Mouse (Mus musculus) CD8-positive naive resting alpha-beta T cell, adult 2 months (primary cell): ENCODE data around the gene Olfr1013.

Experiments
- DNase-seq, 2 experiments: peaks; one replicate each; pipeline ENCODE4 v3.0.0; 2022; ENCODE audit warnings: low read depth in 2 of 2, low spot score in 2 of 2

The Olfr1013 gene

GRCm38 (mm10) chr2:85766798-85767197 is at the start of gene Olfr1013:
TSS of gene Olfr1013 (plus strand) at chr2:85767098.
- no peak for DNase-seq

GRCm38 (mm10) chr2:85725793-85726192 is 41.1 kb upstream of the Olfr1013 start:
- no peak for DNase-seq

- DNase-seq, result no peak
Observed at GRCm38 (mm10) chr2:85753822-85754221, 13.1 kb upstream of the Olfr1013 start.

DNA sequence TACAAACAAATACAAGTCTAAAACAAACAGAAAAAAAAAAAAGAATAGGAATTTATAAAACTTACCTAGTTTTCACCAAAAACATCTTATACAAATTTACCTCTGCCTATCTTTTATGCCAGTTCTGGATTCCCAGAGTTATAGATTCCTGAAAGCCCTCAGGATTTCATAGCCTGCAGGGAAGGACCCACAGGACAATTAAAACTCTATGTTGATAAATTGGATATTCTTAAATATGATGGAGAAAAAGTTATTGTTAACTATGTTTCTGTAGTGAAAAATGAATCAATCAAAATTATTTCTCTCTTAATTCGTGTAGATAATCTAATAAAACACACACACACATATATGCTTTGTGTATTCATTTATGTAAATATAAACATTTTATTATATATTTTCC is 4.2 kb upstream of the Olfr1013 start, which contains the start of gene Olfr1012:
TSS of gene Olfr1012 (minus strand) at position 101 of the 400 bp plus-strand sequence.
- DNase-seq, result no peak

DNA sequence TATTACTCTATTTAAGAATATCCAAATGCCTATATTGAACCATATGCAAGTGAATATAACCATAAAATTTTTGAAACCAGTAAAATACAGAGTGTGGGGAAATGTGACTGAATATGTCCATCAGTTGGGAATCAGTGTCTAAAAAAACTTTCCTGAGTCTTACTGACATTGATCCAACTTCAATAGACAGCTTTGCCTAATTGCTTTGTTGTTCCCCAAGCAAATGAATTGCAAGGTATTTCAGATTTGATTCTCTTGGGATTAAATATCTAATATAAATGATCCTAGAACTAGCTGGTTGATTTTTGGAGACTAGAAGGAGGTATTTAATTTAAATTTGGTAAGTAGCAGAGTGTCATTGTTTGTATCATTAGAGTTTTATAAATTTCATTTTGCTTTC is 5.5 kb downstream of the Olfr1013 start, which contains the start of gene Olfr1014:
TSS of gene Olfr1014 (plus strand) at position 301 of the 400 bp plus-strand sequence.
- DNase-seq, result no peak

DNA sequence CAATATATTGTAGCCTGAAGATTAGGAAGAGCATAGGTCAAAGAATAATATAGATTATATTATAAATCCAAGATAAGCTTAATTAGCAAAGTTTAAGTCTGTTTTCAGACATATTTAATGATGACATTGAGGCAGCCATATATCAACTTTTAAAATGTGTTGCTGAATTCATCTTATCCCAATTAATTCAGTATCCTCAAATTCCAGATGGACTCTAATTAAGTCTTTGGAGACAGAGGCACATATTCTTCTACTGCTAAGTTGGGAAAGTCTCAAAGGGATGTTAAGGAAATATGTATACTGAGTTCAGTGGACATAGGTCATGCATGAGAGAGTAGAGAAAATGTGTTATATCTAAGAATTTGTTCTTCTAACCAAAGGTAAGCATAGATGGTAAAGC is 14.8 kb downstream of the Olfr1013 start, which contains the start of gene Olfr1015:
TSS of gene Olfr1015 (plus strand) at position 301 of the 400 bp plus-strand sequence.
- DNase-seq, result no peak

DNA sequence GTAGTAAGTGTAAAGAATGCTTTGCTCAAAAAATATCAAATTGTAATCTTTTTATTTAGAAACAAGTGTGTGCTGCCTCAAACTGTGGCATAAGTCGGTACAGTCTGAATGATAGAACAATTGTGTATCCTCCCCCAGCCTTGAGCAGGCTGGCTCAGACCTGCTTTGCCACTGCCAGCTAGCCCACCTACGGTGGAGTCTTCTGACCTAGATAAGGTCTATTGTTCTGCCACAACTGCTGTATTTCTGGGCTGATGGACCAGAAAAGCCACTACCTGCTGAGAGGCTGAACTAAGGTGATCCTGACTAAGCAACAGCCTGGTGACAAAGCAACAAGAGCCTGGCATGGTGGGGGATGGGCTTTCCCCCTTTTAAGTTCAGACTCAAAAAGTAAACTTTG is 25.4 kb downstream of the Olfr1013 start:
- no peak for DNase-seq

- no peak for DNase-seq
Observed at GRCm38 (mm10) chr2:85802444-85802843, 35.5 kb downstream of the Olfr1013 start, which contains the start of gene Olfr1016. TSS of gene Olfr1016 (minus strand) at chr2:85802544.

DNA sequence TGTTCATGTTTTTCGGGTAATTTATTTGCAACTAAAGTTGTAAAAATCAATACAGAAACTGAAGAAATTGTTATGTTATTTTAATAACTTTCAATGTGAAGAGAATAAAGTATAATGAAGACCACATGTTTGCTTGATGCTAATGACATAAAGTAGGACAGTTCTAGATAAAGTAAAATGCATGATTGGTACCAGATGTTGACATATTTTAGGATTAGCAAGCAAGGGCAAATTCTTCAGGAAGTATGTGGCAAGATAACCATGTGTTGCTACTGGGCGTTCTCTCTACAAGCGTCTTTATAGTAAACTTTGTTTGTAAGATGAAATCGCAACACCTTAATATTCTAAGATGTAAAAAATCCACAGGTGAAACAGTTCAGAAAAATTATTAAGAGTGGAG is 37.6 kb downstream of the Olfr1013 start:
- DNase-seq, result no peak

DNA sequence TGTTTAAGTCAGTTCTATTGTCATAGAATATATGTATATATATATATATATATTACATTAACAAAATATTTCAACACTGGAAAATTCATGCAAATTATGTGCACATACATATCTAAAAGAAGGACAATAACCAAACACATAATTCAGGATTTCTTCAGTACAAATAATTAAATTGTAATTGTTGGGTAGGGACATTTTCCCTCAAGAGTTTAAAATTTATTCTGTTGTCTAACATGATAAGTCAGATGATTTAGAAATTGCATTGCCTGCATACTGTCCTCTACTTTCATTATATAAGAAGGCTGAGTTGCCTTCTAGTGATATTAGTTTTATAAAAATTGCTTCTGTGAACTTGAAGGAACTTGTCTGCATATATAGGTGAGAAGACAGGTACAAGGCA is 51.3 kb downstream of the Olfr1013 start, which contains the start of gene Olfr1018:
TSS of gene Olfr1018 (plus strand) at position 301 of the 400 bp plus-strand sequence.
- no peak for DNase-seq
